Mouse (Mus musculus): Measurements from ENCODE around the gene Cfdp1. TPM values are rescaled to one million over a fixed set of nuclear protein-coding genes. Genes with fewer than 3 reads are reported as not detected.

Cfdp1 gene
- total RNA-seq (2017): 202 and 252 TPM in 2 replicates

- peak; percentile 99 for ATAC-seq (replicated peaks; ENCODE audit: low read depth, poor library complexity, severe bottlenecking)
These were observed at the start of gene Cfdp1 for GRCm38 (mm10) chr8:111853861-111854501. Cfdp1 (minus strand) TSS chr8:111854291.

GRCm38 (mm10) chr8:111902080-111902479 is 48.0 kb upstream of the Cfdp1 start:
- ATAC-seq (replicated peaks; ENCODE audit: low read depth, poor library complexity, severe bottlenecking): no peak

GRCm38 (mm10) chr8:111898586-111898985 is 44.5 kb upstream of the Cfdp1 start:
- ATAC-seq (replicated peaks; ENCODE audit: low read depth, poor library complexity, severe bottlenecking): no peak

- 0 out of 2 replicates have a peak, but pooled peaks have one; percentile 42 for ATAC-seq (replicated peaks; ENCODE audit: low read depth, poor library complexity, severe bottlenecking)
These were observed 40.9 kb upstream of the Cfdp1 start for GRCm38 (mm10) chr8:111894955-111895354.

- ATAC-seq (replicated peaks; ENCODE audit: low read depth, poor library complexity, severe bottlenecking): no peak
These were observed 38.5 kb upstream of the Cfdp1 start for GRCm38 (mm10) chr8:111892615-111893014.

GRCm38 (mm10) chr8:111891983-111892382 is 37.9 kb upstream of the Cfdp1 start:
- ATAC-seq (replicated peaks; ENCODE audit: low read depth, poor library complexity, severe bottlenecking): no peak

GRCm38 (mm10) chr8:111890911-111891303 is 36.8 kb upstream of the Cfdp1 start:
- ATAC-seq (replicated peaks; ENCODE audit: low read depth, poor library complexity, severe bottlenecking): no peak

GRCm38 (mm10) chr8:111889931-111890910 is 36.1 kb upstream of the Cfdp1 start:
- ATAC-seq (replicated peaks; ENCODE audit: low read depth, poor library complexity, severe bottlenecking): peak; percentile 47

GRCm38 (mm10) chr8:111888091-111888650 is 34.1 kb upstream of the Cfdp1 start:
- ATAC-seq (replicated peaks; ENCODE audit: low read depth, poor library complexity, severe bottlenecking): no peak

GRCm38 (mm10) chr8:111887479-111887878 is 33.4 kb upstream of the Cfdp1 start:
- peak; percentile 39; the same call in 1 of the 2 replicates for ATAC-seq (replicated peaks; ENCODE audit: low read depth, poor library complexity, severe bottlenecking)

GRCm38 (mm10) chr8:111883615-111884014 is 29.5 kb upstream of the Cfdp1 start:
- no peak for ATAC-seq (replicated peaks; ENCODE audit: low read depth, poor library complexity, severe bottlenecking)

GRCm38 (mm10) chr8:111881591-111881990 is 27.5 kb upstream of the Cfdp1 start:
- peak; percentile 82 for ATAC-seq (replicated peaks; ENCODE audit: low read depth, poor library complexity, severe bottlenecking)

- no peak for ATAC-seq (replicated peaks; ENCODE audit: low read depth, poor library complexity, severe bottlenecking)
These were observed 23.6 kb upstream of the Cfdp1 start for GRCm38 (mm10) chr8:111877711-111878110.

- ATAC-seq (replicated peaks; ENCODE audit: low read depth, poor library complexity, severe bottlenecking): peak; percentile 98
These were observed 22.4 kb upstream of the Cfdp1 start, which contains the start of gene Tmem170 for GRCm38 (mm10) chr8:111876355-111876948. Tmem170 (minus strand) TSS chr8:111876750.

GRCm38 (mm10) chr8:111875758-111876157 is 21.7 kb upstream of the Cfdp1 start:
- ATAC-seq (replicated peaks; ENCODE audit: low read depth, poor library complexity, severe bottlenecking): no peak

GRCm38 (mm10) chr8:111871278-111871677 is 17.2 kb upstream of the Cfdp1 start:
- 0 out of 2 replicates have a peak, but pooled peaks have one; percentile 8 for ATAC-seq (replicated peaks; ENCODE audit: low read depth, poor library complexity, severe bottlenecking)

- no peak for ATAC-seq (replicated peaks; ENCODE audit: low read depth, poor library complexity, severe bottlenecking)
These were observed 16.3 kb upstream of the Cfdp1 start for GRCm38 (mm10) chr8:111870379-111870778.

GRCm38 (mm10) chr8:111868664-111869063 is 14.6 kb upstream of the Cfdp1 start:
- no peak for ATAC-seq (replicated peaks; ENCODE audit: low read depth, poor library complexity, severe bottlenecking)

GRCm38 (mm10) chr8:111865857-111866256 is 11.8 kb upstream of the Cfdp1 start:
- ATAC-seq (replicated peaks; ENCODE audit: low read depth, poor library complexity, severe bottlenecking): no peak
